Mouse (Mus musculus) stomach, postnatal 0 days (tissue): ENCODE measurements at regions not wholly inside any gene's neighbourhood (a gene's known extent, or its start where the extent isn't known, plus 50 kb on each side); places are given as distances from the start of the nearest gene placed in this dataset.

Experiments
- ATAC-seq: fragments of 200-750 bp; cut with Nextera tagmentation; 2 replicates; pipeline ENCODE4 v1.8.0; 2017; ENCODE audit not compliant: low FRiP score, low TSS enrichment
- DNase-seq: peaks from one replicate; pipeline ENCODE4 v3.0.0-alpha.2; 2016; ENCODE audit warnings: low spot score
- H3K27ac ChIP-seq: fragments of 300-500 bp; sonication (generic); replicated peaks from 2 replicates; pipeline ENCODE4 v1.5.1; 2014; ENCODE audit warnings: mild to moderate bottlenecking, control low read depth
- H3K27me3 ChIP-seq: fragments of 300-500 bp; sonication (generic); 2 replicates; pipeline ENCODE4 v1.6.1; 2014; ENCODE audit warnings: low read length; ENCODE audit not compliant: control insufficient read depth, insufficient read depth
- H3K36me3 ChIP-seq: fragments of 300-500 bp; sonication (generic); 2 replicates; pipeline ENCODE4 v1.6.1; 2014; ENCODE audit warnings: low read length, mixed read lengths; ENCODE audit not compliant: control insufficient read depth, insufficient read depth
- H3K4me1 ChIP-seq: fragments of 300-500 bp; sonication (generic); replicated peaks from 2 replicates; pipeline ENCODE4 v1.6.1; 2014; ENCODE audit warnings: antibody characterized with exemption; ENCODE audit not compliant: control insufficient read depth, insufficient read depth
- H3K4me2 ChIP-seq: fragments of 300-500 bp; sonication (generic); replicated peaks from 2 replicates; pipeline ENCODE4 v1.6.1; 2014; ENCODE audit warnings: low read depth, mild to moderate bottlenecking, control low read depth, moderate library complexity
- H3K4me3 ChIP-seq: fragments of 300-500 bp; sonication (generic); 2 replicates; pipeline ENCODE4 v1.5.1; 2014; ENCODE audit warnings: low read depth, low read length, control low read depth
- H3K9ac ChIP-seq: fragments of 300-500 bp; sonication (generic); 2 replicates; pipeline ENCODE4 v1.6.1; 2014; ENCODE audit warnings: mild to moderate bottlenecking, low read length, control low read depth, mixed read lengths
- H3K9me3 ChIP-seq: fragments of 300-500 bp; sonication (generic); 2 replicates; pipeline ENCODE4 v1.6.1; 2016; ENCODE audit warnings: low read length; ENCODE audit not compliant: control insufficient read depth
- CTCF ChIP-seq: IDR thresholded peaks from 2 replicates; pipeline ENCODE4 v1.5.1; 2016; ENCODE audit warnings: antibody characterized with exemption, low read depth, mild to moderate bottlenecking, moderate library complexity
- EP300 ChIP-seq: optimal IDR thresholded peaks from 2 replicates; pipeline ENCODE3; 2016; ENCODE audit warnings: antibody characterized with exemption
- whole genome bisulfite sequencing: fragments of 180-500 bp; shearing (Covaris S2); extraction: QIAGEN DNeasy Blood & Tissue Kit; methylation state at CpG from one replicate; pipeline ENCODE4 v1.1.7; 2014; 5-methylcytosine and 5-hydroxymethylcytosine counted together

- H3K9ac ChIP-seq: no peak overlapping the region
- ATAC-seq: no peak
- no peaks in the 10 kb centered on the region for H3K4me1 ChIP-seq
- no peak for DNase-seq
- 22% methylated on average over 3 of the region's 3 CpGs for WGBS
- H3K4me3 ChIP-seq: no peak overlapping the region
- no peak overlapping the region for H3K4me2 ChIP-seq
- H3K9me3 ChIP-seq: no peaks in the 10 kb centered on the region
- no peak overlapping the region for H3K27ac ChIP-seq
- no peak for TF ChIP-seq EP300
- no peak for TF ChIP-seq CTCF
- H3K27me3 ChIP-seq: no peaks in the 10 kb centered on the region
- H3K36me3 ChIP-seq: no peaks in the 10 kb centered on the region
Observed at GRCm38 (mm10) chr5:91456924-91457323, 54.1 kb upstream of the Btc start.

GRCm38 (mm10) chr5:91464876-91465508, 52.4 kb upstream of the Parm1 start:
- ATAC-seq: no peak
- Histone ChIP-seq H3K4me3 (no peak overlapping the region), H3K4me2 (no peak overlapping the region), H3K27ac (no peak overlapping the region), H3K9me3 (no peaks in the 10 kb centered on the region), H3K4me1 (no peaks in the 10 kb centered on the region), H3K36me3 (no peaks in the 10 kb centered on the region), H3K27me3 (no peaks in the 10 kb centered on the region), H3K9ac (no peak overlapping the region)
- TF ChIP-seq EP300 (no peak), CTCF (peak; percentile 88)
- 22% methylated on average over 4 of the region's 4 CpGs for WGBS
- DNase-seq: peak; percentile 36
